In the genomic region with DNA sequence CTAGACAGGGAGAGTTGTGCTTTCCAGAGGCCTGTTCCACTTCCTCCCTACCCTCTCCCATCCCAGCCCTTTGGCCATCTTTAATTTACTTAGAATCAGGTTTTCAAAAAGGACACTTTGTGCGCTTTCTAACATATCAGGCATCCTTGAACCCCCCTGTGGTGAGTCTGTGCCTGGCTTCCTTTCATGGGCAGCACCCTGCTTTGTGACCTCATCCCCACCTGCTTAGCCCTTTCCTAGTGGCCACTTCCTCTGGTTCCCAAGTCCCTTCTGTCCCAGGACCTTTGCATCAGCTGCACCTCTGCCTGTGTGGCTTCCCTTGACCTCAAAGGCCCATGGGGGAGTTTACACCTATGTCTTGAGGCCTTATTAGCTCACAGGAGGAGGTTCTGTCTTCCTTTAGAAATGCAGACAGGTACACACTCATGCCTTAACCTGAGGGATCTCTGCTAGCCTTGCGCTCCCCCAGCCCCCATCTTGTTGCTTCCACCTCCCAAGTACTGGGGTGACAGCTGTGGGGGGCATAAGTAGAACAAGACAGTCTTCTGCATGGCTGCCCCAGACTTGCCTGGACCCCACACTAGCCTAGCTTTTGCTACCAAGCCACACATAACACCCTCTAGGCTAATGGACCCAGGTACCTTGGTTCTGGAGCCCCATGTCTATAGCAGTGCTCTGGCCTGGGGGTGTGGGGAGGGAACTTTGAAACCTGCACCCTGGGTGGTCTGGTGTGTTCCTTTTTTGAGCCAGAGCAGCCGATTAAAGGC, we compare ENCODE assay signal across 8 mouse cellular contexts. TPM values are rescaled to one million over a fixed set of nuclear protein-coding genes. Genes with fewer than 3 reads are reported as not detected.
A peak's percentile ranks its signal among the peaks of the same experiment; 100 is the strongest.
DNase-seq lines count a peak whose midpoint lies in the region; ATAC-seq and TF ChIP-seq lines count a peak whose summit lies in the region.

No protein-coding gene starts in this region.

- H3K4me2 ChIP-seq in intestine, embryonic 14.5 days (ENCODE audit: low read length) = peak overlapping the region; percentile 95
- H3K4me2 ChIP-seq in neural tube, embryonic 13.5 days = peak overlapping the region; percentile 91

- peak overlapping the region; percentile 72 for H3K4me3 ChIP-seq in layer of hippocampus, adult 2 months
- peak overlapping the region; percentile 99 for H3K4me3 ChIP-seq in embryonic facial prominence, embryonic 10.5 days
- peak overlapping the region; percentile 80; the same call in 1 of the 2 replicates for H3K4me3 ChIP-seq in intestine, embryonic 14.5 days (ENCODE audit: low read depth, low read length)
- peak overlapping the region; percentile 77 for H3K4me3 ChIP-seq in neural tube, embryonic 13.5 days

- intact Hi-C loops in left cerebral cortex, postnatal 36 days (cut with DNase I) = no loop called here

- peaks cover 68% of the 10 kb centered on the region for H3K36me3 ChIP-seq in embryonic facial prominence, embryonic 10.5 days (replicated peaks)
- H3K36me3 ChIP-seq in intestine, embryonic 14.5 days (ENCODE audit: control insufficient read depth, insufficient read depth, low read length) = peaks cover 45% of the 10 kb centered on the region
- peaks cover 55% of the 10 kb centered on the region for H3K36me3 ChIP-seq in neural tube, embryonic 13.5 days

- H3K9ac ChIP-seq in intestine, embryonic 14.5 days (ENCODE audit: low read length) = peak overlapping the region; percentile 67
- H3K9ac ChIP-seq in neural tube, embryonic 13.5 days = peak overlapping the region; percentile 87

- peaks cover 25% of the 10 kb centered on the region for H3K4me1 ChIP-seq in embryonic facial prominence, embryonic 10.5 days
- H3K4me1 ChIP-seq in intestine, embryonic 14.5 days (replicated peaks; ENCODE audit: control insufficient read depth, insufficient read depth, low read length) = peaks cover 11% of the 10 kb centered on the region
- peaks cover 27% of the 10 kb centered on the region for H3K4me1 ChIP-seq in neural tube, embryonic 13.5 days (replicated peaks)

- DNase-seq in layer of hippocampus, adult 2 months (ENCODE audit: low spot score in 2 of 2) = no peak
- DNase-seq in layer of hippocampus, postnatal 25 days (ENCODE audit: extremely low spot score in 1 of 2, low spot score in 1 of 2) = no peak
- no peak for DNase-seq in embryonic facial prominence, embryonic 10.5 days (ENCODE audit: low spot score)
- DNase-seq in intestine, embryonic 14.5 days (ENCODE audit: low spot score) = no peak
- DNase-seq in embryo, embryonic 10.5 days (ENCODE audit: low spot score) = no peak
- no peak for DNase-seq in left cerebral cortex, postnatal 36 days (ENCODE audit: low spot score in 2 of 2)
- DNase-seq in frontal cortex, adult 2 months (ENCODE audit: extremely low spot score in 1 of 2, low spot score in 1 of 2) = no peak

- H3K9me3 ChIP-seq in embryonic facial prominence, embryonic 10.5 days = no peaks in the 10 kb centered on the region
- H3K9me3 ChIP-seq in intestine, embryonic 14.5 days (ENCODE audit: control insufficient read depth, low read length) = no peaks in the 10 kb centered on the region
- H3K9me3 ChIP-seq in neural tube, embryonic 13.5 days = no peaks in the 10 kb centered on the region

- H3K27me3 ChIP-seq in embryonic facial prominence, embryonic 10.5 days (replicated peaks; ENCODE audit: low read depth, poor library complexity, severe bottlenecking) = no peaks in the 10 kb centered on the region
- H3K27me3 ChIP-seq in intestine, embryonic 14.5 days (replicated peaks; ENCODE audit: control insufficient read depth, insufficient read depth, low read length) = no peaks in the 10 kb centered on the region
- H3K27me3 ChIP-seq in neural tube, embryonic 13.5 days = no peaks in the 10 kb centered on the region

- ATAC-seq in intestine, embryonic 14.5 days (replicated peaks; ENCODE audit: low FRiP score, low TSS enrichment, low read depth) = no peak
- ATAC-seq in neural tube, embryonic 13.5 days (ENCODE audit: low read depth) = no peak

- peak overlapping the region; percentile 97 for H3K27ac ChIP-seq in layer of hippocampus, adult 2 months
- peak overlapping the region; percentile 92; the same call in 1 of the 2 replicates for H3K27ac ChIP-seq in embryonic facial prominence, embryonic 10.5 days (replicated peaks)
- no peak overlapping the region for H3K27ac ChIP-seq in intestine, embryonic 14.5 days (ENCODE audit: low read depth)
- H3K27ac ChIP-seq in neural tube, embryonic 13.5 days (replicated peaks) = no peak overlapping the region

- 88% methylated on average over 3 of the region's 3 CpGs for WGBS in embryonic facial prominence, embryonic 10.5 days
- WGBS in intestine, embryonic 14.5 days = 83% methylated on average over 3 of the region's 3 CpGs
- WGBS in neural tube, embryonic 13.5 days = 92% methylated on average over 3 of the region's 3 CpGs

- TF ChIP-seq CTCF in layer of hippocampus, adult 2 months (conservative IDR thresholded peaks at IDR 0.05) = no peak

RNA-seq across cellular contexts. Expression of gene Dda1, which starts 1.3 kb away (rescaled TPM):
- 10 to 100 TPM; 83.2 to 89.7 TPM for total RNA-seq in layer of hippocampus, adult 2 months (2021)
- 10 to 100 TPM; 95.6 to 97.2 TPM for total RNA-seq in layer of hippocampus, postnatal 25 days (2021)
- 131 and 134 TPM in 2 replicates for polyA plus RNA-seq in embryonic facial prominence, embryonic 10.5 days (2016; fragmentation: Nextera tagmentation; extraction: Ambion mirVana)
- 102 TPM in 2 replicates for polyA plus RNA-seq in intestine, embryonic 14.5 days (2014; fragmentation: Nextera tagmentation; extraction: Ambion mirVana)
- polyA plus RNA-seq in neural tube, embryonic 13.5 days (2015; fragmentation: Nextera tagmentation; extraction: Ambion mirVana) = 217 and 231 TPM in 2 replicates
- 10 to 100 TPM; 70.7 to 78.7 TPM for total RNA-seq in left cerebral cortex, postnatal 36 days (2021)
- polyA plus RNA-seq in frontal cortex, adult 2 months (2012; rRNA removed) = 123 and 146 TPM in 2 replicates

RNA-seq across cellular contexts. Expression of gene Mrpl34, which starts 5.6 kb away (rescaled TPM):
- 10 to 100 TPM; 39.7 to 45.4 TPM for total RNA-seq in layer of hippocampus, adult 2 months (2021)
- 10 to 100 TPM; 49.9 to 54.7 TPM for total RNA-seq in layer of hippocampus, postnatal 25 days (2021)
- polyA plus RNA-seq in embryonic facial prominence, embryonic 10.5 days (2016; fragmentation: Nextera tagmentation; extraction: Ambion mirVana) = 223 and 236 TPM in 2 replicates
- 183 and 191 TPM in 2 replicates for polyA plus RNA-seq in intestine, embryonic 14.5 days (2014; fragmentation: Nextera tagmentation; extraction: Ambion mirVana)
- 208 and 237 TPM in 2 replicates for polyA plus RNA-seq in neural tube, embryonic 13.5 days (2015; fragmentation: Nextera tagmentation; extraction: Ambion mirVana)
- total RNA-seq in left cerebral cortex, postnatal 36 days (2021) = 10 to 100 TPM; 47.3 to 68.9 TPM
- polyA plus RNA-seq in frontal cortex, adult 2 months (2012; rRNA removed) = 45.0 and 57.4 TPM in 2 replicates

RNA-seq across cellular contexts. Expression of gene Abhd8, which starts 6.9 kb away (rescaled TPM):
- 100 to 1,000 TPM; 260 to 270 TPM for total RNA-seq in layer of hippocampus, adult 2 months (2021)
- 100 to 1,000 TPM; 235 to 284 TPM for total RNA-seq in layer of hippocampus, postnatal 25 days (2021)
- polyA plus RNA-seq in embryonic facial prominence, embryonic 10.5 days (2016; fragmentation: Nextera tagmentation; extraction: Ambion mirVana) = 66.4 and 69.4 TPM in 2 replicates
- polyA plus RNA-seq in intestine, embryonic 14.5 days (2014; fragmentation: Nextera tagmentation; extraction: Ambion mirVana) = 29.4 and 30.8 TPM in 2 replicates
- 127 and 145 TPM in 2 replicates for polyA plus RNA-seq in neural tube, embryonic 13.5 days (2015; fragmentation: Nextera tagmentation; extraction: Ambion mirVana)
- 100 to 1,000 TPM; 303 to 342 TPM for total RNA-seq in left cerebral cortex, postnatal 36 days (2021)
- 380 and 404 TPM in 2 replicates for polyA plus RNA-seq in frontal cortex, adult 2 months (2012; rRNA removed)

RNA-seq across cellular contexts. Expression of gene Ano8, which starts 15.4 kb away (rescaled TPM):
- total RNA-seq in layer of hippocampus, adult 2 months (2021) = 10 to 100 TPM; 52.9 to 55.3 TPM
- 10 to 100 TPM; 53.5 to 58.0 TPM for total RNA-seq in layer of hippocampus, postnatal 25 days (2021)
- 2.4 and 3.2 TPM in 2 replicates for polyA plus RNA-seq in embryonic facial prominence, embryonic 10.5 days (2016; fragmentation: Nextera tagmentation; extraction: Ambion mirVana)
- polyA plus RNA-seq in intestine, embryonic 14.5 days (2014; fragmentation: Nextera tagmentation; extraction: Ambion mirVana) = 1.2 and 1.7 TPM in 2 replicates
- polyA plus RNA-seq in neural tube, embryonic 13.5 days (2015; fragmentation: Nextera tagmentation; extraction: Ambion mirVana) = 6.1 and 7.8 TPM in 2 replicates
- 10 to 100 TPM; 59.3 to 62.2 TPM for total RNA-seq in left cerebral cortex, postnatal 36 days (2021)
- polyA plus RNA-seq in frontal cortex, adult 2 months (2012; rRNA removed) = 74.5 and 77.0 TPM in 2 replicates

RNA-seq across cellular contexts. Expression of gene Gtpbp3, which starts 17.6 kb away (rescaled TPM):
- 10 to 100 TPM; 28.7 to 32.1 TPM for total RNA-seq in layer of hippocampus, adult 2 months (2021)
- total RNA-seq in layer of hippocampus, postnatal 25 days (2021) = 10 to 100 TPM; 28.4 to 36.4 TPM
- 24.5 and 25.3 TPM in 2 replicates for polyA plus RNA-seq in embryonic facial prominence, embryonic 10.5 days (2016; fragmentation: Nextera tagmentation; extraction: Ambion mirVana)
- 6.1 and 6.2 TPM in 2 replicates for polyA plus RNA-seq in intestine, embryonic 14.5 days (2014; fragmentation: Nextera tagmentation; extraction: Ambion mirVana)
- 12.0 and 15.5 TPM in 2 replicates for polyA plus RNA-seq in neural tube, embryonic 13.5 days (2015; fragmentation: Nextera tagmentation; extraction: Ambion mirVana)
- 10 to 100 TPM; 34.2 to 36.0 TPM for total RNA-seq in left cerebral cortex, postnatal 36 days (2021)
- 32.4 and 34.4 TPM in 2 replicates for polyA plus RNA-seq in frontal cortex, adult 2 months (2012; rRNA removed)

Comparison
In these comparisons a context has a peak if more than half of its experiments do, and no peak if none do; other contexts are left out.
1. H3K27ac ChIP-seq: peak in layer of hippocampus, adult 2 months (single experiment) and embryonic facial prominence, embryonic 10.5 days (single experiment); none in intestine, embryonic 14.5 days (single experiment) and neural tube, embryonic 13.5 days (single experiment).
2. Peak in every context shown above with its lines, with median percentiles within 50 percentile points of each other: H3K4me3 ChIP-seq.